Mouse (Mus musculus) thymus, adult 2 months (tissue): Measurements from ENCODE around the gene Sp9. TPM values are rescaled to one million over a fixed set of nuclear protein-coding genes. Genes with fewer than 3 reads are reported as not detected.

ENCODE experiments used
- DNase-seq: peaks from one replicate; pipeline ENCODE4 v3.0.0; 2021
- H3K27ac ChIP-seq: fragments of 200-500 bp; 2 replicates; pipeline ENCODE4 v1.5.1; 2012; ENCODE audit warnings: low read length, control low read depth; ENCODE audit not compliant: control insufficient read depth, insufficient read depth
- H3K27me3 ChIP-seq: fragments of 200-500 bp; 2 replicates; pipeline ENCODE4 v1.6.1; 2012; ENCODE audit warnings: mild to moderate bottlenecking, low read length, moderate library complexity, mixed read lengths; ENCODE audit not compliant: control insufficient read depth, insufficient read depth
- H3K36me3 ChIP-seq: fragments of 200-500 bp; 2 replicates; pipeline ENCODE4 v1.6.1; 2012; ENCODE audit warnings: mild to moderate bottlenecking, low read length, moderate library complexity; ENCODE audit not compliant: control insufficient read depth, insufficient read depth
- H3K4me1 ChIP-seq: fragments of 200-500 bp; replicated peaks from 2 replicates; pipeline ENCODE4 v1.6.1; 2012; ENCODE audit warnings: low read length; ENCODE audit not compliant: control insufficient read depth, insufficient read depth
- H3K4me3 ChIP-seq: fragments of 200-500 bp; 2 replicates; pipeline ENCODE4 v1.5.1; 2012; ENCODE audit warnings: mild to moderate bottlenecking, low read length, control low read depth, moderate library complexity; ENCODE audit not compliant: control insufficient read depth, insufficient read depth
- CTCF ChIP-seq: fragments of 200-500 bp; IDR thresholded peaks from 2 replicates; pipeline ENCODE4 v1.5.1; 2012; ENCODE audit warnings: mild to moderate bottlenecking, control low read depth, low read length, moderate library complexity, borderline replicate concordance; ENCODE audit not compliant: control insufficient read depth, poor library complexity, insufficient read depth; ENCODE audit errors: extremely low read depth
- POLR2A ChIP-seq: fragments of 200-500 bp; IDR thresholded peaks from 2 replicates; pipeline ENCODE4 v1.6.1; 2012; ENCODE audit warnings: mild to moderate bottlenecking, low read length, control low read depth, moderate library complexity; ENCODE audit not compliant: control insufficient read depth, poor library complexity, insufficient read depth; ENCODE audit errors: extremely low read depth
- WGBS: fragments of 180-500 bp; shearing (Covaris S2); methylation state at CpG from one replicate; pipeline ENCODE4 v1.1.7; 2018; 5-methylcytosine and 5-hydroxymethylcytosine counted together
- polyA plus RNA-seq: library from polyadenylated mRNA; depleted of rRNA; stranded (reverse); fragments of >200 nt; gene quantifications from 2 replicates; pipeline ENCODE4 v1.2.3, GENCODE M21; 2012

Gene Sp9
- polyA plus RNA-seq, 1 experiment, result not detected

DNA sequence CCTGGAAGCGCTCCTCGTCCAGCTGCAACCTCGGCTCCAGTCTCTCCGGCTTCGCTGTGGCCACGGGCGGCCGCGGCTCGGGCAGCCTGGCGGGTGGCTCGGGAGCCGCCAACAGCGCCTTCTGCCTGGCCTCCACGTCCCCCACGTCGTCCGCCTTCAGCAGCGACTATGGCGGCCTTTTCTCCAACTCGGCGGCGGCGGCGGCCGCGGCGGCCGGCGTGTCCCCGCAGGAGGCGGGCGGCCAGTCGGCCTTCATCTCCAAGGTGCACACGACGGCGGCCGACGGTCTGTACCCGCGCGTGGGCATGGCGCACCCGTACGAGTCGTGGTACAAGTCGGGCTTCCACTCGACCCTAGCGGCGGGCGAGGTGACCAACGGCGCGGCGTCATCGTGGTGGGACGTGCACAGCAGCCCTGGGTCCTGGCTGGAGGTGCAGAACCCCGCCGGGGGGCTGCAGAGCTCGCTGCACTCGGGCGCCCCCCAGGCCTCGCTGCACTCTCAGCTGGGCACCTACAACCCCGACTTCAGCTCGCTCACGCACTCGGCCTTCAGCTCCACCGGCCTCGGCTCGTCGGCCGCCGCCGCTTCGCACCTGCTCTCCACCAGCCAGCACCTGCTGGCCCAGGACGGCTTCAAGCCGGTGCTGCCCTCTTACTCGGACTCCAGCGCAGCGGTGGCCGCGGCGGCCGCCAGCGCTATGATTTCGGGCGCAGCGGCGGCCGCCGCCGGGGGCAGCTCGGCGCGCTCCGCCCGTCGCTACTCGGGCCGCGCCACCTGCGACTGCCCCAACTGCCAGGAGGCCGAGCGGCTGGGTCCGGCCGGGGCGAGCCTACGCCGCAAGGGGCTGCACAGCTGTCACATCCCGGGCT is 1.8 kb downstream of the Sp9 start:
- WGBS, result 1% methylated on average over 109 of the region's 110 CpGs
- Histone ChIP-seq H3K4me1 (peaks cover 42% of the 10 kb centered on the region), H3K36me3 (no peaks in the 10 kb centered on the region), H3K27me3 (peaks cover 54% of the 10 kb centered on the region), H3K27ac (no peak overlapping the region), H3K4me3 (peak overlapping the region; percentile 23)
- TF ChIP-seq POLR2A (no peak), CTCF (no peak)
- peak; percentile 50 for DNase-seq

DNA sequence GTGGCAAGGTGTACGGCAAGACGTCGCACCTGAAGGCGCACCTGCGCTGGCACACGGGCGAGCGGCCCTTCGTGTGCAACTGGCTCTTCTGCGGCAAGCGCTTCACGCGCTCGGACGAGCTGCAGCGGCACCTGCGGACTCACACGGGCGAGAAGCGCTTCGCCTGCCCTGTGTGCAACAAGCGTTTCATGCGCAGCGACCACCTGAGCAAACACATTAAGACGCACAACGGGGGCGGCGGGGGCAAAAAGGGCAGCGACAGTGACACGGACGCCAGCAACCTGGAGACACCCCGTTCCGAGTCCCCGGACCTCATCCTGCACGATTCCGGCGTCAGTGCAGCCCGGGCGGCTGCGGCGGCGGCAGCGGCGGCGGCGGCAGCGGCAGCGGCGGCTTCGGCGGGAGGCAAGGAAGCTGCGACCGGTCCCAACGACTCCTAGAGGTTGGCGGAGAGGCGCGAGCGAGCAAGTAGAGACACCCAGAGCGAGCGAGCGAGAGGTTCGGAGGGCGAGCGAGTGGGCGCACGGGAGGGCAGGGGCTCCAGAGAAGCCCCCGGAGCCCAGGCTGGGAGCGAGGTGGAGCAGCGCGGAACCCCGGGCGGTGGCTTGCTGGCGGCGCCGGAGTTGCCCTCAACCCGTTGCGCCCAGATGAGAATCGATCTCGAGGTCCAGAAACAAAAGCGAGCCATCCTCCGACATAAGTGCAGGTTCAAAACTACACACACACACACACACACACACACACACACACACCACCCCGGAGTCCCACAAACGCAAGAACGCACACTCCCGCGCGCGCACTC is 2.6 kb downstream of the Sp9 start:
- peak overlapping the region; percentile 17; the same call in 1 of the 2 replicates for H3K4me3 ChIP-seq
- 3% methylated on average over 88 of the region's 88 CpGs for WGBS
- H3K27me3 ChIP-seq, result peaks cover 58% of the 10 kb centered on the region
- H3K27ac ChIP-seq, result no peak overlapping the region
- DNase-seq, result peak; percentile 39
- TF ChIP-seq POLR2A (no peak), CTCF (no peak)
- H3K4me1 ChIP-seq, result peaks cover 42% of the 10 kb centered on the region
- H3K36me3 ChIP-seq, result no peaks in the 10 kb centered on the region

- DNase-seq, result no peak
- WGBS, result 19% methylated on average over 8 of the region's 8 CpGs
- TF ChIP-seq CTCF, result no peak
- no peak for TF ChIP-seq POLR2A
- no peak overlapping the region for H3K4me3 ChIP-seq
- no peak overlapping the region for H3K27ac ChIP-seq
- H3K4me1 ChIP-seq, result peaks cover 37% of the 10 kb centered on the region
- H3K27me3 ChIP-seq, result peaks cover 56% of the 10 kb centered on the region
- H3K36me3 ChIP-seq, result no peaks in the 10 kb centered on the region
Measured at GRCm38 (mm10) chr2:73275261-73276040, 3.7 kb downstream of the Sp9 start.

DNA sequence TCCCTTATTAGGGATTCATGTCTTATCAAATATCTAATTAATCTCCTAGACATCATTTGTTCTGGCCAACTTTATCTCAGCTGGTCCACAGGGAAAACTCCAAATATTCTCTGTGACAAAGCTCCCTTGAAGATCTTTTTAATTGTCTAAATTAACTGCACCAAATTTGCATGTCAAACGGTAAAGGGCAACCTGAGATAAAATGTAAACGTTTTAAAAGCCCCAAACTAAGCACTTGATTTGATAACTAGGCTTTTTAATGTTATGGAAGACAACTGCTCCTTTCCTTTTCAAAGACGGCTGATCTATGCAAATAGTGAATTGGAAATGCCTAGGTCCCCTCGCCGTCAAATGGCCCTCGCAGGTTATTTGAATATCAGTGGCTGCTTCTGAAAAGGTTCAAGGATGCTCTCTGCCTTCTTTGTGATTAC is 4.4 kb downstream of the Sp9 start:
- TF ChIP-seq CTCF, result no peak
- no peak for TF ChIP-seq POLR2A
- Histone ChIP-seq H3K27me3 (peaks cover 56% of the 10 kb centered on the region), H3K4me1 (peaks cover 34% of the 10 kb centered on the region), H3K36me3 (no peaks in the 10 kb centered on the region), H3K27ac (no peak overlapping the region), H3K4me3 (no peak overlapping the region)
- WGBS, result 4% methylated on average over 6 of the region's 6 CpGs
- no peak for DNase-seq

DNA sequence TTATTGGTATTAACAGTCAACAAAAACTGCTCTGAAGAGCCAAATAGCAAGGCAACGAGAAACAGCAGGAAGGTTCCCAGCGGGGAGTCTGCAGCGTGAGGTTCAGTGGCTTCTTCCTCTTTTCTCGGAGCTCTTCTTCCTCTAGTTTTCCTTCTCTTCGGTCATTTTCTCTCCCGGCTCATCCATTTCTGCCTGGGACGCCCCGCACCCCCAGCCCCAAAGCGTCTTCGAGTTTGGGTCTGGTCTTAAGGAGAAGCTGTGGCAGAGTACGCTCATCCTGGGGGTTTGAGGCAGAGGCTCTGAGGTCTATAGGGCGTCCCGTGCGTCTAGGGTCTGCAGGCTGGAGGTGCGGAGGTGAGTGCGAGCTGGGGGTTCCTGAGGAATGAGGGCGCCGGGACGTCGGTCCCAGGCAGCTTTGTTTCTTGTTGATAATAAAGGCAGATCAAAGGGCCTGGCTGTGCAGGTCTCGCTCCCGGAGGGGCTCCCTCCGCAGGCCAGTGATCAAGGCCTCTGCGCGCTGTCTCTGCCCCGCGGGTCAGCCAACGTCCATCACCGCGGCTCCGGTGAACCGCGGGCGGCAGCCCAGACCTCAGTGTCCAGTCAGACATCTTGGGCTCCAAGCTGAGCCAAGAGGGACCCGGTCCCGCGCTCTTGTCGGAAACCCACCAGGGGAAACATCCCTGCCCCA is 5.4 kb downstream of the Sp9 start:
- no peak overlapping the region for H3K4me3 ChIP-seq
- TF ChIP-seq CTCF (no peak), POLR2A (no peak)
- H3K36me3 ChIP-seq, result no peaks in the 10 kb centered on the region
- DNase-seq, result no peak
- peaks cover 49% of the 10 kb centered on the region for H3K27me3 ChIP-seq
- no peak overlapping the region for H3K27ac ChIP-seq
- peaks cover 27% of the 10 kb centered on the region for H3K4me1 ChIP-seq
- 4% methylated on average over 38 of the region's 38 CpGs for WGBS

DNA sequence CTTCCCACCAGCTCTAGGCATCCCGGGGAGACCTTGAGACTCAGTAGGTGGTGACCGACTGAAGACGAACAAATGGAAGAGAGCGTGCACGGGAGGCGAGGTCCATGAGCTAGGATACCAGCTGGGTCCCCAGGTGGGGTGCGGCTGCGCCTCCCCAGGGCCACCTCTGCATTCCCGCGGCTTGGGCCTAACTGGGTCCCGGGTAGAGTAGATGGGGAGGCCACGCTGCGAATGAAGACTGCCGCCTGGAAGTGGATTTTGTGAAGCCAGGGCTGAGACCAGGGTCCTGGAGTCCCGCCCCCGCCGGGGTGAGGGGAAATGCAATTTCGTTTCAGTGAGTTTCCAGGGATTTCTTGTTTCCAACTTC is 6.0 kb downstream of the Sp9 start:
- no peak for TF ChIP-seq POLR2A
- TF ChIP-seq CTCF, result no peak
- H3K27ac ChIP-seq, result no peak overlapping the region
- WGBS, result 11% methylated on average over 18 of the region's 18 CpGs
- H3K4me1 ChIP-seq, result peaks cover 24% of the 10 kb centered on the region
- DNase-seq, result no peak
- no peak overlapping the region for H3K4me3 ChIP-seq
- no peaks in the 10 kb centered on the region for H3K36me3 ChIP-seq
- H3K27me3 ChIP-seq, result peaks cover 44% of the 10 kb centered on the region
